Mouse (Mus musculus): ENCODE measurements around the gene Olfml2b.

- TF ChIP-seq POU5F1 (IDR thresholded peaks at IDR 0.05; ENCODE audit: borderline replicate concordance, low read length) = no peak
- no peak for TF ChIP-seq CTCF (conservative IDR thresholded peaks at IDR 0.05; ENCODE audit: low read length)
- no peak for TF ChIP-seq NANOG (IDR thresholded peaks at IDR 0.05; ENCODE audit: borderline replicate concordance, low read length)
These were observed 32.7 kb upstream of the Olfml2b start for GRCm38 (mm10) chr1:170611631-170612030.

Data from E14TG2a.4 (cell line).